Mouse (Mus musculus) liver, embryonic 11.5 days (tissue): ENCODE results near the gene Polk. TPM values are rescaled to one million over a fixed set of nuclear protein-coding genes. Genes with fewer than 3 reads are reported as not detected.
A peak's percentile ranks its signal among the peaks of the same experiment; 100 is the strongest.

ENCODE experiments used
- ATAC-seq: fragments of 200-750 bp; cut with Nextera tagmentation; replicated peaks from 2 replicates; pipeline ENCODE4 v1.8.0; 2017; ENCODE audit warnings: moderate number of reproducible peaks, mild to moderate bottlenecking, moderate TSS enrichment, moderate library complexity; ENCODE audit not compliant: low FRiP score
- DNase-seq: peaks from one replicate; pipeline ENCODE4 v3.0.0-alpha.2; 2017; ENCODE audit warnings: low spot score
- H3K27ac ChIP-seq: fragments of 300-500 bp; sonication (generic); 2 replicates; pipeline ENCODE4 v1.5.1; 2014; ENCODE audit warnings: mild to moderate bottlenecking, low read depth, low read length, control low read depth
- H3K27me3 ChIP-seq: fragments of 300-500 bp; sonication (generic); replicated peaks from 2 replicates; pipeline ENCODE4 v1.6.1; 2014; ENCODE audit warnings: low read length, mixed read lengths; ENCODE audit not compliant: control insufficient read depth, insufficient read depth
- H3K36me3 ChIP-seq: fragments of 300-500 bp; sonication (generic); 2 replicates; pipeline ENCODE4 v1.6.1; 2014; ENCODE audit warnings: mild to moderate bottlenecking, low read length, moderate library complexity, mixed read lengths; ENCODE audit not compliant: control insufficient read depth, insufficient read depth
- H3K4me1 ChIP-seq: fragments of 300-500 bp; sonication (generic); replicated peaks from 2 replicates; pipeline ENCODE4 v1.6.1; 2014; ENCODE audit warnings: low read length, mixed read lengths; ENCODE audit not compliant: control insufficient read depth, insufficient read depth
- H3K4me2 ChIP-seq: fragments of 300-500 bp; sonication (generic); 2 replicates; pipeline ENCODE4 v1.6.1; 2014; ENCODE audit warnings: mild to moderate bottlenecking, control low read depth, moderate library complexity
- H3K4me3 ChIP-seq: fragments of 300-500 bp; sonication (generic); 2 replicates; pipeline ENCODE4 v1.5.1; 2014; ENCODE audit warnings: low read depth, low read length, control low read depth
- H3K9ac ChIP-seq: fragments of 300-500 bp; sonication (generic); 2 replicates; pipeline ENCODE4 v1.6.1; 2014; ENCODE audit warnings: low read depth, low read length, control low read depth
- H3K9me3 ChIP-seq: fragments of 300-500 bp; sonication (generic); 2 replicates; pipeline ENCODE4 v1.6.1; 2016; ENCODE audit warnings: low read length, inconsistent platforms, mixed read lengths; ENCODE audit not compliant: control insufficient read depth
- WGBS: fragments of 180-500 bp; shearing (Covaris S2); extraction: QIAGEN DNeasy Blood & Tissue Kit; methylation state at CpG from one replicate; pipeline ENCODE4 v1.1.7; 2014; 5-methylcytosine and 5-hydroxymethylcytosine counted together
- polyA plus RNA-seq: library from polyadenylated mRNA; unstranded; fragments of >200 nt; fragmentation: Nextera tagmentation; extraction: Ambion mirVana; gene quantifications from 2 replicates; pipeline ENCODE4 v1.2.1, GENCODE M21; 2014

Polk gene
- polyA plus RNA-seq, result 8.2 and 8.8 TPM in 2 replicates

DNA sequence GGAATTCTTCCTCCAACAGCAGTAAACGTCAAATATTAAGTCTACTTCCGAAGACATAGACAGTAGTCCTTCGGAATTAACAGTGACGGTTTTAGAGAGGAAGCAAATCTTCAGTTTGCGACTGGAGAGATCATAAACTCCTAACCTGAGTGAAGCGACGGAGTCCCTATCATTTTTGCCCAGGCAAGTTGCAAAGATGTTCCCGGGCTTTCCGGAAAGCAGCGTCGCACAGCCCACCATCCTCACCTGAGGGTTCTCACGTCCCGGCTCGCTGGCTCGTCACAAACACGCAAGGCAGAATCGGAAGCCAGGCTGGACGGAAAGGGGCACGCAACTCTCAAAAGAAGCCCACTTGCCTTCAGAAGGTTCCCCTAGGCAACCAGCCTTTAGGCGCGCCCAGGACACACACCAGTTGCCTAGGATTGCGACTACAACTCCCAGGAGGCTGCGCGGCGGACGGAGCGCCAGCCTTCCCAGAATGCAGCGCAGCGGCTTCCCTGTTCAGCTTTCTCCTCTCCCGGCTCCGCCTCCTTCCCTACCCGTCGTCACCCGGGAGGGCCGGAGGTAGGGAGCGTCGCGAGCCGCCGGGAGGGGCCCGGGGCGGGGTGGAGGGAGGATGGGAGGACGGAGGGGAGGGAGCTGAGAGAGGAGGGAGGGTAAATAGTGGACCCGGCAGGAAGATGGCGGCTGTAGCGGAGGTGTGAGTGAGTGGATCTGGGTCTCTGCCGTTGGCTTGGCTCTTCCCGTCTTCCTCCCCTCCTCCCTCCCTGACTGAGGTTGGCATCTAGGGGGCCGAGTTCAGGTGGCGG, at the start of gene Polk, which contains the start of gene Col4a3bp:
Gene Polk (minus strand): TSS at position 499 of the 809 bp plus-strand sequence.
Gene Col4a3bp (plus strand): TSS at position 538 of the 809 bp plus-strand sequence.
- ATAC-seq (peak; percentile 99), DNase-seq (peak; percentile 97)
- no peaks in the 10 kb centered on the region for H3K36me3 ChIP-seq
- peak within 1 kb of the TSS; percentile 95 for H3K4me3 ChIP-seq
- H3K4me1 ChIP-seq, result peaks cover 6% of the 10 kb centered on the region; the same call in 1 of the 2 replicates
- peak within 1 kb of the TSS; percentile 97 for H3K9ac ChIP-seq
- H3K9me3 ChIP-seq, result no peaks in the 10 kb centered on the region
- whole genome bisulfite sequencing, result under 1% methylated on average over 47 of the region's 50 CpGs
- no peaks in the 10 kb centered on the region for H3K27me3 ChIP-seq
- peak within 1 kb of the TSS; percentile 67 for H3K4me2 ChIP-seq
- H3K27ac ChIP-seq, result peak within 1 kb of the TSS; percentile 86

DNA sequence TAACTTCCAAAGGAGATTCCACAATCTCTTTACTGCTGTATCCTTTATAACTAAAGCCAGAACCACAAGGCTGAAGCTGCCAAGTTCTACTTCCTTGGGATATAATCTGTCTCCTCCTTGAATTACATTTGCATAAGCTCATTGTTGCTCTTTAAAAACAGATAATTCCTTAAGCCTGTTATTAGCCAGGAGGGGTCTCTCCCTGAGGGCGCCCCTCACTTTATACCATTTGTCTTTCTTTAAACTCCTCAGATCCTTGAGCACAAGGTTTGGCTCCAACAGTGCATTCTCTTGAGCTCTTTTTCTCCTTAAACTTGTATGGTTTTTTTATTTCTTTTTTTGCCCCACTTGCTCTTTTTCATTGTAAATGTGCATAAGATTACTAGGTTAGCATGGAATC, 46.3 kb upstream of the Polk start:
- Histone ChIP-seq H3K4me1 (no peaks in the 10 kb centered on the region), H3K9ac (no peak overlapping the region), H3K27ac (no peak overlapping the region), H3K36me3 (0 out of 2 replicates have a peak, but pooled peaks cover 2% of the 10 kb centered on the region), H3K27me3 (no peaks in the 10 kb centered on the region), H3K9me3 (no peaks in the 10 kb centered on the region), H3K4me3 (no peak overlapping the region), H3K4me2 (no peak overlapping the region)
- DNase-seq, result no peak
- no peak for ATAC-seq
- WGBS, result 91% methylated on average over 1 of the region's 1 CpGs

DNA sequence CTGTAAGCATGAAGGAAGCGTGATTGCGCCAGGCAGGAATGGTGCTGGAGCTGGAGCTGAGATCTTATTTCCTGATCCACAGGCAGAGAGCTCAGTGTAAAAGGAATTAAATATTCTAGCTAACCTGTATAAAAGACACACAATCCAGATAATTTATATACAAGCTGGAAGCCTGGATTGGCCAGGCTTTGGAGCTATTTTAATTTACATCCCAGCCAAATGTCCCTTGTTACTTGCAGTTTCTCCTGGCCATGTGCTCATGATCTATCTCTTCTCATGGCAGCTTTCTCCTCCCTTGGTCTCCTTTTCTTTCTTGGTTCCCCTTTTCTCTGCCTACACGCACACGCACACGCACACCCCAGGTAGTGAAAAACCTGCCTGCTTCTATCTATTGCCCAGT, 44.2 kb upstream of the Polk start:
- Histone ChIP-seq H3K27ac (no peak overlapping the region), H3K4me3 (no peak overlapping the region), H3K4me1 (no peaks in the 10 kb centered on the region), H3K9ac (no peak overlapping the region), H3K27me3 (no peaks in the 10 kb centered on the region), H3K4me2 (no peak overlapping the region), H3K9me3 (no peaks in the 10 kb centered on the region), H3K36me3 (0 out of 2 replicates have a peak, but pooled peaks cover 2% of the 10 kb centered on the region)
- ATAC-seq, result no peak
- DNase-seq, result no peak
- WGBS, result 97% methylated on average over 5 of the region's 5 CpGs

DNA sequence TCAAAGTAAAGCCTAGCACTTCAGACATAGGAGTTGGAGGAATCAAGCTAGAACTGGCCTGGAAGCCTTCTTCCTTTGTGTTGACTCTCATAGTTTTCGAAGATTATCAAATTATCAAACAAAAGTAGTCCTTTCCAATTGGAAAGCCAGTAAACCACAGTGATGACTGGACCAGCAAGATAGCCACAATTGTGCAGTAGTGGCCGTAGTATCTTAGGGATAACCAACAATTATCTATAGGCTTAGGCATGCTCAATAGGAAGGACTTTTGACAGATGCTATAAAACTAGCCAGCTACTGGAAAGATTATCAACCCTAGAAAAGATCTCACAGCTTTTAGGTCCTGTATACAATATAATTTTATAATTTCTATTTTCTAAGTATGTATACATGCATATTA, 41.8 kb upstream of the Polk start:
- H3K9me3 ChIP-seq, result no peaks in the 10 kb centered on the region
- 0 out of 2 replicates have a peak, but pooled peaks cover 2% of the 10 kb centered on the region for H3K36me3 ChIP-seq
- no peaks in the 10 kb centered on the region for H3K27me3 ChIP-seq
- no peak for DNase-seq
- WGBS, result 49% methylated on average over 2 of the region's 2 CpGs
- H3K27ac ChIP-seq, result no peak overlapping the region
- no peak overlapping the region for H3K4me2 ChIP-seq
- no peak overlapping the region for H3K4me3 ChIP-seq
- H3K9ac ChIP-seq, result no peak overlapping the region
- no peaks in the 10 kb centered on the region for H3K4me1 ChIP-seq
- ATAC-seq, result no peak

DNA sequence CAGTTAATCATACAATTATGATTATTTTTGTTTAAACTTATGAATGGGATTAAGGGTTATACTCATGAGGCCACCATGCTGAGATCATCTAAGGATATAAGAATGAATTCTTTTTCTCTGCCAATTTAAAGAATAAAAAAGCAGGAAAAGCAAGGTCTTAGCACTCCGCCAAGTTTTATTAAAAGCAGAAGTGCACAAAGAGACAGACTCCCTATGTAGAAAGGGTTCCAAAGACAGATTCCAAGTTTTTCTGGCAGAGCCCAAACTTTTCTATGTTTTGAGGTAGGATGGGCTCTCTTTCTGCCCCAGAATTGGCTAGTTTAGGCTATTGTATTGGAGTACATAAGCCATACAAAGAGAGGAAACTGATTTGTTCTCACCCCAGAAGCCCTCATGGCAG, 37.6 kb upstream of the Polk start:
- WGBS, result 87% methylated on average over 1 of the region's 1 CpGs
- no peak for DNase-seq
- no peak overlapping the region for H3K27ac ChIP-seq

DNA sequence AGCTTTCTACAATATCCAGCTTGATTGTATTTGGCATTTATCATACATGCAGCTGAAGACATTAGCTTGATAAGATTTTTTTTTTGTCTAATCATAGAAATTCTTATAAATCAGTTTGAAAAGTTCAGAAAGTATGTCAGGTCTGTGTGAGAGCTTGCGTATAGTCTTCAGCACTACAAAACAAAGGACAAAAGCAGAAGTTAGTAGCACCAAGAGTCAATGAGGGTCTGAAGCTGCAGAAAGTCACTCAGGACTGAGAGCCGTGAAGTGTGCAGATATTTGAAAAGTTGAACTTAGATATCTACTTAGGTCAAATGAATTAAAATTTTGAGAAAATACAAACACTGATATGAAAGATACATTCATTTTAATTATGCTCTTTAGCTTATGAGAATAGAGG, 36.7 kb upstream of the Polk start:
- DNase-seq (no peak), ATAC-seq (no peak)
- Histone ChIP-seq H3K4me2 (no peak overlapping the region), H3K27me3 (no peaks in the 10 kb centered on the region), H3K9ac (no peak overlapping the region), H3K36me3 (no peaks in the 10 kb centered on the region), H3K27ac (no peak overlapping the region), H3K9me3 (no peaks in the 10 kb centered on the region), H3K4me3 (no peak overlapping the region), H3K4me1 (no peaks in the 10 kb centered on the region)
- 75% methylated on average over 2 of the region's 2 CpGs for WGBS

More for the DNA sequence above, 37.6 kb upstream of the Polk start:
- Histone ChIP-seq H3K4me3 (no peak overlapping the region), H3K4me2 (no peak overlapping the region), H3K9ac (no peak overlapping the region), H3K9me3 (no peaks in the 10 kb centered on the region), H3K27me3 (no peaks in the 10 kb centered on the region), H3K4me1 (no peaks in the 10 kb centered on the region), H3K36me3 (0 out of 2 replicates have a peak, but pooled peaks cover 2% of the 10 kb centered on the region)
- no peak for ATAC-seq

DNA sequence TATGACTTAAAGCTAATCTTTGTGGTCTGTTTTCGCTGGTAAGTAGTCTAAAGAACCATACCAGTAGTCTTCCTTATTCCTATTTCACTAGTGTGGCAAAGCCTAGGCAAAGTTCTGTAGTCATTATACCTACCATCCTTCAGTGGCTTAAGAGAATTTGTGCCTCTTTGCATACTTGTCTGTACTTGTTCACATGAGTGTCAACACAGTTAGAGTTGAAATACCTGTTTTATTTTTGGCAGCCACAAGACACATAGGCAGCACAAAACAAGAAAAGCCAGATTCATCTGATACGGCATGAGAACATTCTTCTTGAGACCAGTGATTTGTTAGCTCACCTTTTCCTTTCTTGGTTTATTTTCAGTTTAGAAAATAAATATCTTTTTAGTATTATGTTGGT, 31.8 kb upstream of the Polk start:
- DNase-seq (no peak), ATAC-seq (no peak)
- Histone ChIP-seq H3K9me3 (no peaks in the 10 kb centered on the region), H3K4me3 (no peak overlapping the region), H3K27me3 (no peaks in the 10 kb centered on the region), H3K27ac (no peak overlapping the region), H3K36me3 (no peaks in the 10 kb centered on the region; the same call in 1 of the 2 replicates), H3K9ac (no peak overlapping the region), H3K4me1 (no peaks in the 10 kb centered on the region), H3K4me2 (no peak overlapping the region)
- WGBS, result 86% methylated on average over 2 of the region's 2 CpGs

DNA sequence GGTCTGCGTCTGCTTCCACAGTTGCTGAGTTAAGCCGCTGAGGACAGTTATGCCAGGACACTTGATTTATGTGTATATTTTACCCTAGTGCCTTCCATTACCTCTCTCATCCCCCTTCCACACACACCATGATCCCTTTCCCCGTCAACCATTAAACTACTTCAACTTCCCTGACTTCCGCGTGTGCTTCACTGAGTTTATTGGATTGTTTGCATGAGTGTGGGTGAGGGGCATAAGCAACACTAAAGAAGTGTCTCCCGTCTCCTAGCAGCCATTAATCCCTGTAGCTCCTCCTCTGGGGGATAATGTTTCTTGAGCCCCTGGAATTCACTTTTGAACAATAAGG, 28.6 kb upstream of the Polk start:
- peak overlapping the region; percentile 36; the same call in 1 of the 2 replicates for H3K27ac ChIP-seq
- H3K4me2 ChIP-seq, result no peak overlapping the region
- H3K9me3 ChIP-seq, result no peaks in the 10 kb centered on the region
- H3K9ac ChIP-seq, result peak overlapping the region; percentile 12; the same call in 1 of the 2 replicates
- H3K36me3 ChIP-seq, result no peaks in the 10 kb centered on the region; the same call in 1 of the 2 replicates
- H3K27me3 ChIP-seq, result no peaks in the 10 kb centered on the region
- 0 out of 2 replicates have a peak, but pooled peaks have one; percentile 26 for ATAC-seq
- no peaks in the 10 kb centered on the region for H3K4me1 ChIP-seq
- no peak for DNase-seq
- WGBS, result 74% methylated on average over 6 of the region's 6 CpGs
- no peak overlapping the region for H3K4me3 ChIP-seq
